Mouse (Mus musculus) embryonic fibroblast, embryonic 13.5 days (primary cell): ENCODE measurements around the gene Zfp536. TPM values are rescaled to one million over a fixed set of nuclear protein-coding genes. Genes with fewer than 3 reads are reported as not detected.

Experiments used
- H3K27ac ChIP-seq: 2 replicates; pipeline ENCODE4 v1.5.1; 2012; ENCODE audit warnings: low read length, control low read depth, inconsistent platforms; ENCODE audit not compliant: insufficient read depth
- H3K4me1 ChIP-seq: 2 replicates; pipeline ENCODE4 v1.6.1; 2011; ENCODE audit warnings: low read length; ENCODE audit not compliant: control insufficient read depth, insufficient read depth
- H3K4me3 ChIP-seq: 2 replicates; pipeline ENCODE4 v1.5.1; 2011; ENCODE audit warnings: mild to moderate bottlenecking, control low read depth, low read length; ENCODE audit not compliant: insufficient read depth
- CTCF ChIP-seq: IDR thresholded peaks from 2 replicates; pipeline ENCODE4 v1.5.1; 2011; ENCODE audit warnings: mild to moderate bottlenecking, control low read depth, low read length, moderate library complexity, borderline replicate concordance; ENCODE audit not compliant: insufficient read depth
- POLR2A ChIP-seq: IDR thresholded peaks from 2 replicates; pipeline ENCODE4 v1.6.1; 2011; ENCODE audit warnings: low read depth, mild to moderate bottlenecking, control low read depth, low read length, moderate library complexity
- polyA plus RNA-seq: library from polyadenylated mRNA; stranded (reverse); fragments of >200 nt; gene quantifications from 2 replicates; pipeline ENCODE4 v1.2.4, GENCODE M21; 2011; ENCODE audit warnings: low read depth; ENCODE audit not compliant: missing spikeins, insufficient read length

Zfp536 gene
- polyA plus RNA-seq, 1 experiment = 1.4 TPM

GRCm38 (mm10) chr7:37464186-37464721 lies 309.2 kb downstream of the Zfp536 start:
- peaks cover 8% of the 10 kb centered on the region; the same call in 1 of the 2 replicates for H3K4me1 ChIP-seq
- H3K4me3 ChIP-seq = no peak overlapping the region
- no peak overlapping the region for H3K27ac ChIP-seq
- TF ChIP-seq POLR2A (no peak), CTCF (no peak)

- no peaks in the 10 kb centered on the region for H3K4me1 ChIP-seq
- no peak for TF ChIP-seq CTCF
- TF ChIP-seq POLR2A = no peak
- no peak overlapping the region for H3K4me3 ChIP-seq
- no peak overlapping the region for H3K27ac ChIP-seq
Measured at GRCm38 (mm10) chr7:37447523-37447922, 325.9 kb downstream of the Zfp536 start.

DNA sequence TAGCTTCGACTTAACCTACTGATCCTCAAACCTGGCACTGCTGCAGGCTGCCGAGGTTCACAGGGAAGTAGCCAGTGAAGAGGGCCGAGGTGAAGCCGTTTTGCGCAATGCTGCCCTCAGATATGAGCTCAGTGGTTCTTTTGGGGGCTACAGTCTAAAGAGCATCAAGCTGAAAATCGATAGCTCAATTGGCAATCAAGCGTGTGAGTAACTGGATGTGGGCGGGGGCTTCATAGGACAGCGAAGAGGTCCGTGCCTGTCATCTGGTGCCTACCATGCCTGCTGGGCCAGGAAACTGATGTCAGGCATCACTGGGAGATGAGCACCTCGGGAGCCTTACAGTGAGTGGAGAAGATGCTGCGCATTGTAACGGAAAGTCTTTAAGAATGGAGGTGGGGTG lies 333.5 kb downstream of the Zfp536 start:
- Histone ChIP-seq H3K4me1 (no peaks in the 10 kb centered on the region), H3K4me3 (no peak overlapping the region), H3K27ac (no peak overlapping the region)
- TF ChIP-seq POLR2A = no peak
- TF ChIP-seq CTCF = no peak

GRCm38 (mm10) chr7:37439117-37439844 lies 334.2 kb downstream of the Zfp536 start:
- no peaks in the 10 kb centered on the region for H3K4me1 ChIP-seq
- TF ChIP-seq CTCF (no peak), POLR2A (no peak)
- no peak overlapping the region for H3K4me3 ChIP-seq
- H3K27ac ChIP-seq = no peak overlapping the region

DNA sequence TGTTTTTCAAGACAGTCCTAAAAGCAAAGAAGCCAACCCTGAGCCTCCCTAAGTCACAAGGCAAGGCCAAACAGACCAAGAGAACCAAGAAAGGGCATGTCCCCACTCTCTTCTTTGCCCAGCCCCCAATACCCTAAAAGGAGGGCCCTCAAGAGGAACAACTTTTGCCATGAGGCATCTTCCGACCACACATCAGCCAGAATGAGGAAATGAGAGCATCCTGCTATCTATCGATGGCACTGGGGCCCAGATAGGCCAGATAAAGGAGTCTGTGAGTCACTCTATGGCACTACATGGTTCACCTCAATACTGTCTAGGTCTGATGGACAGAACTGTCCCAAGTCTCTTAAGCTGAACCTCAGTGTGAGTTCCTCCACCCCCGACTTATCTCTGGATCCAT lies 335.6 kb downstream of the Zfp536 start:
- Histone ChIP-seq H3K4me1 (no peaks in the 10 kb centered on the region), H3K4me3 (no peak overlapping the region), H3K27ac (no peak overlapping the region)
- TF ChIP-seq POLR2A = no peak
- no peak for TF ChIP-seq CTCF

GRCm38 (mm10) chr7:37433156-37433555 lies 340.3 kb downstream of the Zfp536 start:
- H3K4me1 ChIP-seq = no peaks in the 10 kb centered on the region
- no peak overlapping the region for H3K27ac ChIP-seq
- TF ChIP-seq CTCF (no peak), POLR2A (no peak)

GRCm38 (mm10) chr7:37431471-37431870 lies 342.0 kb downstream of the Zfp536 start:
- Histone ChIP-seq H3K4me3 (no peak overlapping the region), H3K4me1 (no peaks in the 10 kb centered on the region), H3K27ac (no peak overlapping the region)
- TF ChIP-seq POLR2A = no peak
- TF ChIP-seq CTCF = no peak

More at GRCm38 (mm10) chr7:37433156-37433555, 340.3 kb downstream of the Zfp536 start:
- no peak overlapping the region for H3K4me3 ChIP-seq

- no peaks in the 10 kb centered on the region for H3K4me1 ChIP-seq
- no peak overlapping the region for H3K27ac ChIP-seq
- H3K4me3 ChIP-seq = no peak overlapping the region
- TF ChIP-seq CTCF (no peak), POLR2A (no peak)
Measured at GRCm38 (mm10) chr7:37426061-37426460, 347.4 kb downstream of the Zfp536 start.

GRCm38 (mm10) chr7:37422966-37423365 lies 350.5 kb downstream of the Zfp536 start:
- Histone ChIP-seq H3K4me1 (no peaks in the 10 kb centered on the region), H3K4me3 (no peak overlapping the region), H3K27ac (no peak overlapping the region)
- no peak for TF ChIP-seq CTCF
- TF ChIP-seq POLR2A = no peak

Other genes starting within 250 kb of the Zfp536 start
- 41.3 and 54.3 TPM in 2 replicates for gene Uri1, start 249.9 kb upstream of the Zfp536 start, polyA plus RNA-seq